Mouse (Mus musculus): ENCODE data around the gene Zfp867. TPM values are rescaled to one million over a fixed set of nuclear protein-coding genes. Genes with fewer than 3 reads are reported as not detected.

Gene Zfp867
- polyA plus RNA-seq, 1 experiment from 2014 or later = 13.8 TPM

- Histone ChIP-seq H3K4me2 (no peak overlapping the region), H3K27ac (no peak overlapping the region), H3K4me3 (no peak overlapping the region), H3K9me3 (no peaks in the 10 kb centered on the region), H3K9ac (no peak overlapping the region), H3K27me3 (replicated peaks) (no peaks in the 10 kb centered on the region), H3K36me3 (replicated peaks) (peaks cover 41% of the 10 kb centered on the region), H3K4me1 (peaks cover 13% of the 10 kb centered on the region)
- WGBS = 93% methylated on average over 5 of the region's 5 CpGs
- no peak for ATAC-seq (replicated peaks)
Observed at GRCm38 (mm10) chr11:59501978-59502700, 29.9 kb upstream of the Zfp867 start.

DNA sequence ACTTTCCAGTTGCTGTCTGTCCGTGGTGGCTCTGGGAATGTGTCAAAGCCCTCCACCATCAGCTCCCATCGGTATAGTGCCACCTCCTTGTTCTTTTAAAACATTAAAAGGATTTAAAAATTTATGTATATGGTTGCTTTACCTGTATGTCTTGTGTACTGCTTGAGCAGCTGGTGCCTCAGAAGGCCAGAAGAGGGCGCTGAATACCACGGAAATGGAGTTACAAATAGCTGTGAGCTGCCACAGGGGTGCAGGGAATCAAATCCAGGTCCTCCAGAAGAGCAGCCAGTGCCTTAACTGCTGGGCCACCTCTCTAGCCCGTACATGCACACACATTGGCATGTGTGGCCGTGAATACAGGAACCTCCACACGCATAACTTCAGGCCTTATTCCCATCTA lies 25.5 kb upstream of the Zfp867 start:
- Histone ChIP-seq H3K9ac (no peak overlapping the region), H3K27ac (no peak overlapping the region), H3K4me2 (no peak overlapping the region), H3K36me3 (replicated peaks) (peaks cover 53% of the 10 kb centered on the region), H3K4me1 (no peaks in the 10 kb centered on the region), H3K4me3 (no peak overlapping the region), H3K9me3 (no peaks in the 10 kb centered on the region), H3K27me3 (replicated peaks) (no peaks in the 10 kb centered on the region)
- ATAC-seq (replicated peaks) = no peak
- 94% methylated on average over 7 of the region's 7 CpGs for WGBS

- no peaks in the 10 kb centered on the region for H3K4me1 ChIP-seq
- no peak overlapping the region for H3K27ac ChIP-seq
- no peak overlapping the region for H3K9ac ChIP-seq
- H3K36me3 ChIP-seq (replicated peaks) = peaks cover 54% of the 10 kb centered on the region
- no peaks in the 10 kb centered on the region for H3K27me3 ChIP-seq (replicated peaks)
- no peak overlapping the region for H3K4me2 ChIP-seq
- no peaks in the 10 kb centered on the region for H3K9me3 ChIP-seq
- H3K4me3 ChIP-seq = no peak overlapping the region
- no peak for ATAC-seq (replicated peaks)
- 88% methylated on average over 6 of the region's 6 CpGs for WGBS
Observed at GRCm38 (mm10) chr11:59496672-59497310, 24.5 kb upstream of the Zfp867 start.

- Histone ChIP-seq H3K9me3 (no peaks in the 10 kb centered on the region), H3K27me3 (replicated peaks) (no peaks in the 10 kb centered on the region), H3K9ac (no peak overlapping the region), H3K4me2 (no peak overlapping the region), H3K4me1 (no peaks in the 10 kb centered on the region), H3K36me3 (replicated peaks) (peaks cover 29% of the 10 kb centered on the region), H3K27ac (no peak overlapping the region), H3K4me3 (no peak overlapping the region)
- 86% methylated on average over 8 of the region's 8 CpGs for WGBS
- no peak for ATAC-seq (replicated peaks)
Observed at GRCm38 (mm10) chr11:59486222-59486621, 13.9 kb upstream of the Zfp867 start.

DNA sequence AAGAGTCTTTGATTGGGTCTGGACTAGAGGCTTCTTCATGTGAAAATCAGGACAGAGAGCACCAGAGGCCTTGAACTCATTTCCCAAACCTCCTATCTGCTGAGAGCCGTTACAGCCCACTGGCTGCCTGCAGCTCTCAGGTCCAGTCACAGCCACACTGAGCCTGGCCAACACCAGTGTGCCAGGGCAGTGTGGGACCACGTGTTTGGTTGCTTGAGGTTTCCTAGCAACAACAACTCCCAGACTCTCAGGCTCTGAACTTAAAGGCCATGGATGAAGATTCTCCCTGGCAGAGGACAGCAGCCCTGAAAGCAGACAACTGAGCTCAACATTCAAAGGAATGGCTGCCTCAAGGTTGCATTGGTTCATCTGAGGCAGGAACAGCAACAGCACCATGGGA lies 13.4 kb upstream of the Zfp867 start:
- H3K27ac ChIP-seq = no peak overlapping the region
- peaks cover 23% of the 10 kb centered on the region for H3K36me3 ChIP-seq (replicated peaks)
- no peak overlapping the region for H3K4me2 ChIP-seq
- no peak overlapping the region for H3K9ac ChIP-seq
- no peaks in the 10 kb centered on the region for H3K9me3 ChIP-seq
- no peak overlapping the region for H3K4me3 ChIP-seq
- 63% methylated on average over 2 of the region's 2 CpGs for WGBS
- ATAC-seq (replicated peaks) = no peak
- H3K27me3 ChIP-seq (replicated peaks) = no peaks in the 10 kb centered on the region
- H3K4me1 ChIP-seq = no peaks in the 10 kb centered on the region

DNA sequence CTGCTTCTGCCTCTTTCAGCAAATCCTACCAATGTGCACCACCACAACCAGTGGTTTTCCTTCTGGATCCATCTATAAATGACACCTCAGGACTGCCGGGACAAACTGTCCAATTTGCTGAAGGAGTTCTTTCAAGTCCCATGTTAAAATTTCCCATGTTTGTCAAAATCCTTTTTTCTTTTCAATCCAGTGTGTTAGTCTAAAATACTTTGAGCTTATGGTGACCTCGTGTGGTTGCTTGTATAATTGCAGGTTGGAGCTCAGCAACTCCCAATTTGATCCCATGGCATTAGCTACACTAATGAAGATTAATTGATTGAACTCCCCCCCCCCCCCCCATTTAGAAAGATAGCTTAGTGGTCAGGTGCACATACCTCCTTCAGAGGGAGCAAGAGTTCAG lies 10.9 kb upstream of the Zfp867 start:
- Histone ChIP-seq H3K27me3 (replicated peaks) (no peaks in the 10 kb centered on the region), H3K4me2 (no peak overlapping the region), H3K27ac (no peak overlapping the region), H3K9ac (no peak overlapping the region), H3K4me1 (no peaks in the 10 kb centered on the region), H3K4me3 (no peak overlapping the region), H3K36me3 (replicated peaks) (peaks cover 22% of the 10 kb centered on the region), H3K9me3 (no peaks in the 10 kb centered on the region)
- 9% methylated on average over 2 of the region's 2 CpGs for WGBS
- no peak; the same call in 1 of the 2 replicates for ATAC-seq (replicated peaks)

DNA sequence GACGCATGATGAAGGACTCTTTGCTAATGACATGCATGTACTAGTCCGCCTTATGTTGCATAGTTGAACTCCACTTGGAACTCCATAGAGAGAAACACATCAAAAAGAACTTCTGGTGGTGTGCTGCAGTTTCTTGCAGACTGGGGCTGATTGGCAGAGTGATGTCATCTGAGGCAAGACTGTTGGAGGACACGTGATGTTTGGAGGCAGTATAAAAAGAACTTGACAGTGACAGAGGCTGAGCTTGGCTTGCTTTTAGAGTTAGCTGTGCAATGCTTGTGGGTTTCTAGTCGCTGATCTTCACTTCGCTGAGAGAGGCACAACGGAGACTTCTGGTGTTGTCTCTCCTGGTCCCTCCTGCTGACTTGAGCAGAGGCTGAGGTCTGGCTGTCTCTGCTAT lies 5.0 kb upstream of the Zfp867 start:
- no peak for ATAC-seq (replicated peaks)
- H3K4me3 ChIP-seq = no peak overlapping the region
- H3K9ac ChIP-seq = no peak overlapping the region
- no peaks in the 10 kb centered on the region for H3K36me3 ChIP-seq (replicated peaks)
- H3K4me1 ChIP-seq = no peaks in the 10 kb centered on the region
- H3K9me3 ChIP-seq = no peaks in the 10 kb centered on the region
- no peak overlapping the region for H3K4me2 ChIP-seq
- no peak overlapping the region for H3K27ac ChIP-seq
- WGBS = 76% methylated on average over 6 of the region's 6 CpGs
- no peaks in the 10 kb centered on the region for H3K27me3 ChIP-seq (replicated peaks)

DNA sequence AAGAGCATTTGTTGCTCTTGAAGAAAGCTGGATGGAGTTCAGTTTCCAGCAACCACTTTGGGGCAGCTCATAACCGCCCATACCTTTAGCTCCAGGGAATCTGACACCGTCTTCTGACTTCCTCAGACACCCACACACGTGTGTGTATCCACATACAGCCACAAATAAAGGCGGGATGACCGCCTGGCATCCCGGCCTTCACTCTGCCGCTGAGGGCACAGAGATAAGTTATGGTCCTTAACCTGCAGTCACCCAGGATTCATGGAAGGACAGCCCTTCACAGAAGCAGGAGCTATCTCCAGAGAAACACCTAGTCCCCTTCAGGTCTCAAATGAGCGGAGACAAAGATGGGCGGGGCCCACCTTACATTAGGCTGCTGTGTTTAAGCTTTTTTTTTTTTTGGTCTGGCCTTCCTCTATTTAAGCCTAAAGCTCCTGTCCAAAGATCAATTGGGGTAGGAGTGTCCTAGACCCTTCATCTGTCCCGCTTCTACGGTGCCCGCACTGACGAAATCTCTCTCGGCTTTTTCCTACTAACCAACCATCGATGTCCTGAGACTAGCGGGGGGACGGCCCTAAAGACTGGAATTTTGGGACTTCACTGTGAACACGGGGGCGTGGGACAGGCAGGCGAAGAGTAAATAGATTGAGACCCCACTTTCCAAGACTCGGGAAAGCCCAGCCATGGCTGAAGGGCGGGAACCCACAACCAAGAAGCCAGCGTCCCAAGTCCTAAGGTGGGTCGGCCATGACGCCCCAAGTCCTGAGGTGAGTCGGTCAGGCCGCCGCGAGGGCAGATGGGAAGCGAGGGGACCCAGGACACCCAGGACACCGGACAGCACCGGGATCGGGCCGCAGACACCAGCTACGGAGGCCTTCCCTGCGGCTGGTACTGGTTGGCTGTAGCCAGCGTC lies 605 bp downstream of the Zfp867 start:
- H3K4me1 ChIP-seq = peaks cover 13% of the 10 kb centered on the region
- H3K27me3 ChIP-seq (replicated peaks) = no peaks in the 10 kb centered on the region
- H3K9ac ChIP-seq = peak overlapping the region; percentile 93
- 8% methylated on average over 37 of the region's 37 CpGs for WGBS
- peak overlapping the region; percentile 83 for H3K4me2 ChIP-seq
- no peaks in the 10 kb centered on the region for H3K36me3 ChIP-seq (replicated peaks)
- peak overlapping the region; percentile 86 for H3K27ac ChIP-seq
- H3K4me3 ChIP-seq = peak overlapping the region; percentile 97
- H3K9me3 ChIP-seq = no peaks in the 10 kb centered on the region
- ATAC-seq (replicated peaks) = peak; percentile 86

- Histone ChIP-seq H3K27ac (no peak overlapping the region), H3K36me3 (replicated peaks) (peaks cover 51% of the 10 kb centered on the region), H3K4me2 (no peak overlapping the region), H3K9me3 (peaks cover 19% of the 10 kb centered on the region), H3K4me3 (no peak overlapping the region), H3K9ac (no peak overlapping the region), H3K4me1 (no peaks in the 10 kb centered on the region), H3K27me3 (replicated peaks) (no peaks in the 10 kb centered on the region)
- 98% methylated on average over 2 of the region's 2 CpGs for WGBS
- ATAC-seq (replicated peaks) = no peak
Observed at GRCm38 (mm10) chr11:59460459-59460858, 11.8 kb downstream of the Zfp867 start.

- H3K4me2 ChIP-seq = no peak overlapping the region
- WGBS = 66% methylated on average over 5 of the region's 5 CpGs
- no peak for ATAC-seq (replicated peaks)
- H3K4me3 ChIP-seq = no peak overlapping the region
- no peaks in the 10 kb centered on the region for H3K27me3 ChIP-seq (replicated peaks)
- no peaks in the 10 kb centered on the region for H3K4me1 ChIP-seq
- H3K27ac ChIP-seq = no peak overlapping the region
- H3K36me3 ChIP-seq (replicated peaks) = peaks cover 51% of the 10 kb centered on the region
- peaks cover 14% of the 10 kb centered on the region for H3K9me3 ChIP-seq
- H3K9ac ChIP-seq = no peak overlapping the region
Observed at GRCm38 (mm10) chr11:59458973-59459372, 13.3 kb downstream of the Zfp867 start.

DNA sequence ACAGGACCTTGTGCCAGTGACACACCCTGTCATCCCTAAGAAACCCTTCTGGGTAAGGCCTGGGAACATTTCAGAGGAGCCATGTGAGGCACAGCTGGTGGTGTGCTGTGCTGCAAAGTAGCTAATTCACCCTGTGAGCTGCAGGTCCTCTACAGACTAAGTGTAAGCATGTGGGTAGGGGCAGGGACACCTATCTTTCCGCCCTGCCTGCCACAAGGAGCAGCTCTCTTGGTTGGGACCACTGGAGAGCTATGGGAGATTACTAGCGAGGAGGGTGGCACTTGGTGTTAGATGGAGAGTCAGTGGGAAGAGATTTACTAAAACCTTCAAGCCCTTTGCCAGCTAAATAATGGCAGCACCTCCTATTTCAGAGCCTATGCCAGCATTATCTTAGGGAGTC lies 15.4 kb downstream of the Zfp867 start:
- H3K36me3 ChIP-seq (replicated peaks) = peaks cover 31% of the 10 kb centered on the region
- H3K9me3 ChIP-seq = no peaks in the 10 kb centered on the region
- WGBS = 82% methylated on average over 2 of the region's 2 CpGs
- no peak overlapping the region for H3K27ac ChIP-seq
- H3K4me1 ChIP-seq = no peaks in the 10 kb centered on the region
- no peak overlapping the region for H3K4me3 ChIP-seq
- no peaks in the 10 kb centered on the region for H3K27me3 ChIP-seq (replicated peaks)
- ATAC-seq (replicated peaks) = no peak
- no peak overlapping the region for H3K4me2 ChIP-seq
- no peak overlapping the region for H3K9ac ChIP-seq

DNA sequence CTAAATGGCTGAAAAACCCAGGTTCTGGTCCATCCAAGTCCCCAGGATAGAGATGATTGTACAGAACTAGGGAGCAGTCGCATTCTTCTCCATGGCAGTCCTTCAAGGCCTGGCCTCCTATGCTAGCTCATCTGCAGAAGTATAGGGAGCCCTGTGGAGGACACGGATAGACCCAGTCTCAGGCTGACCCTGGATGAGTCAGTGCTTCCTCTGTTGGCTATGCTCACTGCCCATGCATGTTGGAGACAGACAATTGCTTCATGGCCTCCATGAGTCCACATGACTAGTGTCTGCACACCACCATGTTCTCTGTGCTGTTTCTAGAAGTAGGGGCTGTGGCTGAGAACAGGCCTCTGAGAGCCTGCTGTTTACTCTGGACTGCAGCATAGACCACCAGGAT lies 15.9 kb downstream of the Zfp867 start:
- no peaks in the 10 kb centered on the region for H3K9me3 ChIP-seq
- peaks cover 3% of the 10 kb centered on the region for H3K4me1 ChIP-seq
- no peak overlapping the region for H3K9ac ChIP-seq
- no peak for ATAC-seq (replicated peaks)
- no peak overlapping the region for H3K27ac ChIP-seq
- H3K4me2 ChIP-seq = no peak overlapping the region
- H3K27me3 ChIP-seq (replicated peaks) = no peaks in the 10 kb centered on the region
- 91% methylated on average over 2 of the region's 2 CpGs for WGBS
- no peak overlapping the region for H3K4me3 ChIP-seq
- peaks cover 28% of the 10 kb centered on the region for H3K36me3 ChIP-seq (replicated peaks)
